Mouse (Mus musculus) mouse embryonic stem cell (cell line): ENCODE measurements around the gene Luc7l.
"Not testable (repeated sequence)": the region's sequence is repeated elsewhere in the genome, so short reads cannot be mapped to it uniquely, and the experiment has no call there.

ENCODE experiments used
- in situ Hi-C, 2 experiments: fragments of 300-500 bp; cut with MboI; formaldehyde crosslinking; loops; 1 replicate in 1 of 2; 3 replicates in 1 of 2; pipeline ENCODE4 v1.14.3; 2019 to 2020; ENCODE audit warnings: low sequenced_read_pairs in 2 of 2, low pct_unique_long_range_greater_than_20kb in 1 of 2, mixed read lengths in 1 of 2; ENCODE audit not compliant: unreplicated experiment in 1 of 2

Gene Luc7l

DNA sequence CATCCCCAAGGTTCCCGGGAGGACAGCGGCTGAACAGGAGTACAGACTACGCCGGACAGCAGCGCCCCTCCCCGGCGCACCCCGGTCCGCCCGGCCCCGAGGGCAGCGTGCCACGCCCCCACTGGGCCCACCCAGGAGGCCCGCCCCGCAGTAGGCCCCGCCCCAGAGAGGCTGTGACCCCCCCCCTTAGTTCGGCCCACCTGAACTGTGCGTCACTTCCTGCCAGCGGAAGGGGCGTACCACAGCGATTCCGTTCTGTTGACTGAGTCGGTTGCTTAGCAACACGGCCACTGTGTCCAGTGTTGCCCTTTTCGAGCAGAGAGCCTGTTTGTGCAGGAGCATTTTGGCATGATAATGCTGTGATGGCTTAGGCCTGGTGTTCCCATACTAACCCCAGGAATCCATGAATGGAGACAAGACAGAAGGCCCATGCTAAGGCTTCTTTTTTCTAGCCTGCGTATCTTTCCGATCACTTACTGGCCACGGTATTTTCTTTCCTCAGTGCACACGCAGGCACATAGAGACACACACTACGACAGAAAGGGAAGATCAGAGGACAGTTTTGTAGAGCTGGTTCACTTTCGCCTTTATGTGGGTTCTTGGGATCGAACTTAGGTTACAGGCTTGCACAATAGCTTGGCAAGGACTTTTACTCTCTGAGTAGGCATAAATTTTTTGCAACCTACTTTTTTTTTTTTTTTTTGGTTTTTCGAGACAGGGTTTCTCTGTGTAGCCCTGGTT, 8.4 kb upstream of the Luc7l start, which contains the start of gene Fam234a:
Fam234a (minus strand) TSS at position 142 of the 741 bp plus-strand sequence.
- in situ Hi-C loops: no loop called here

DNA sequence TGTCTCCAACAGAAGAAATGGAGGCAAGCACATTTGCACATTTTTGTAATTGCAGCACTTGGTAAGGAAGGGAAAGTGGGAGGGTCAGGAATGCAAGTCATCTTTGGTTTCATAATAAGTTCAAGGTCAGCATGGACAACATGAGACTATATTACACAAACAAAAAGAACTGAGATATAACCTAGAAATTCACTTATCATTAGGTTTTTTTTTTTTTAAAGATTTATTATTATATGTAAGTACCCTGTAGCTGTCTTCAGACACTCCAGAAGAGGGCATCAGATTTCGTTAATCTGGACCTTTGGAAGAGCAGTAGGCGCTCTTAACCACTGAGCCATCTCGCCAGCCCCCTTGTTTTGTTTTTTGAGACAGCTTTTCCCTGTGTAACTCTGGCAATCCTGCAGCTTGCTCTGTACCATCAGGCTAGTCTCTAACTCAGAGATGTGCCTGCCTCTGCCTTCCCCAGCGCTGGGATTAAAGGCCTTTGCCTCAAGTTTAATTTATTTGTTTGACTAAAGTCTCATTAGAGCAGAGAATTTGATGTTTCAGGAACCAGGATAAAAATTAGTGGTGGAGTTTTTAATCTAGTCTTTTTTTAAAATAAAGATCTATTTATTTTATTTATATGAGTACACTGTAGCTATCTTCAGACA, 684 bp upstream of the Luc7l start:
- in situ Hi-C loops: no loop called here

DNA sequence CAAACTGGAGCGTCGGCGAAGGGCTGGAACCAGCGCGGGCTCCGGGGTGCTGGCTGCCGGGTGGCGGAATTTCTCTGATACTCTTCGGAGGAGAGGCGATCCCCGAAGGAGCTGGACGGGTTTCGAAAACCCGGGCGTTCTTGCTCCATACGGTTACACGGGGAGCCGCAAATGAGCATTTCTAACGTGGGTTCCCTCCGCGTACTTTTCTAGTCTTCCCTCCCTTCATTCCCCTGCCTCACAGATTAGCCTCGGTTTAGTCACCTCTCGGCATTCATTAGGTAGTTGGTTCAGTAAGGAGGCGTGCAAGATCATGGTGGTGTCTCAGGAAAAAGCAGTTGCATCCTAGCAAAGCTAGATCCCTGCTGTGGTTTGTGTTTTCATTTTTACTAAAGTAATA, 703 bp downstream of the Luc7l start:
- in situ Hi-C loops: no loop called here

DNA sequence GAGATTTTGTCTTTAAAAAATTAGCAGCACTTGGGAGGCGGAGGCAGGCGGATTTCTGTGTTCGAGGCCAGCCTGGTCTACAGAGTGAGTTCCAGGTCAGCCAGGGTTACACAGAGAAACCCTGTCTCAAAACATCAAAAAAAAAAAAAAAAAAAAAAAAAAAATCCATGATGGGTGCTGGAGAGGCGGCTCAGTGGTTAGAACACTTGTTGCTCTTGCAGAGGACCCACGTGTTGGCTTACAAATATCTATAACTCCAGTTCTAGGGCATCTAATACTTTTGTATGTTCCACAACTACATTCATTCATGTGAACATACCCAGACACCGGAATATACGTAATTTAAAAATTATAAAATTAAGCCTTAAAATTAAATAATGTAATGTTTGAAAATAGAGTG, 2.6 kb downstream of the Luc7l start:
- in situ Hi-C loops: no loop called here

DNA sequence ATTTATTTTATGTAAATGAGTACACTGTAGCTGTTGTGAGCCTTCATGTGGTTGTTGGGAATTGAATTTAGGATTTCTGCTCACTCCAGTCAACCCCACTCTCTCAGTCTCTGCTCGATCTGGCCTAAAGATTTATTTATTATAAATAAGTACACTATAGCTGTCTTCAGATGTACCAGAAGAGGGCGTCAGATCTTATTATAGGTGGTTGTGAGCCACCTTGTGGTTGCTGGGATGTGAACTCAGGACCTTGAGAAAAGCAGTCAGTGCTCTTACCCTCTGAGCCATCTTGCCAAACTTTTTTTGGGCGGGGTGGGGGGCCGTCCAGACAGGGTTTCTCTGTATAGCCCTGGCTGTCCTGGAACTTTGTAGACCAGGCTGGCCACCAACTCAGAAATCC, 9.1 kb downstream of the Luc7l start:
- in situ Hi-C loops: no loop called here

DNA sequence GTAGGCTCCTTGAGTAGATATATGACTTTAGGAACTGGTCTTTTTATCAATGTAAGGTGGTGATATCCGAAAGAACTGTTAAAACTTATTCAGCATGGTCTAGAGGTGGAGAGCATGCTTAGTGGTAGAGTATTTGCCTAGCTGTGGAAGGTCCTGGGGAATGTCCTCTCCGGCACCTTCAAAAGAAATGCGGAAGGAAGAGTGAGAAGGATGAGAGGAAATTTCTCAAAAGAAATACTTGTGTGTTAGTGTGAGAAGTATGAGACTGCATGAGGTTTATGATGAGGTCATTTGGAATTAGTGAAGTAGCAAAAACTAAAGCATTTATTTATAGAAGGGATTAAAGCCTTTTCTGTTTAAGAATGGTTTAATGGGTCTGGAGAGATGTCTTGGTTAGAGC, 9.7 kb downstream of the Luc7l start:
- in situ Hi-C loops: no loop called here

DNA sequence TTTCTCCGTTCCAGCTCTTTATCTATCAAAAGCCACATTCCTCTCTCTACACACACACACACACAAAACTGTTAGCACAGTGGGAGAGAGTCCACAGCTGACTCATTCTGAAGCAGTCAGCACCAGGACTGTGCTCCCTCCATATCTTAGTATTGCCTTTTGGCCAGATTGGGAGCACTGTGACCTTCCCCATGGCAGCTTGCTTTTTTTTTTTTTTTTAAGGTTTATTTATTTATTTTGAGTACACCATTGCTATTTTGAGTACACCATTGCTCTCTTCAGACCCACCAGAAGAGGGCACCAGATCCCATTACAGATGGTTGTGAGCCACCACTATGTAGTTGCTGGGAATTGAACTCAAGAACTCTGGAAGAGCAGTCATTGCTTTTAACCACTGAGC, 16.2 kb downstream of the Luc7l start:
- in situ Hi-C loops: no loop called here

DNA sequence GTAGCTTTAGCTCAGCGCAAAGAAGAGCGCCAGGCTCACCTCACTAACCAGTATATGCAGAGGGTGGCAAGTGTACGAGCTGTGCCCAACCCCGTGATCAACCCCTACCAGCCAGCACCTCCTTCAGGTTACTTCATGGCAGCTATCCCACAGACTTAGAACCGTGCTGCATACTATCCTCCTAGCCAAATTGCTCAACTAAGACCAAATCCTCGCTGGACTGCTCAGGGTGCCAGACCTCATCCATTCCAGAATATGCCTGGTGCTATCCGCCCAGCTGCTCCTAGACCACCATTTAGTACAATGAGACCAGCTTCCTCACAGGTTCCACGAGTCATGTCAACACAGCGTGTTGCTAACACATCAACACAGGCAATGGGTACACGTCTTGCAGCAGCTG, 16.9 kb downstream of the Luc7l start:
- in situ Hi-C loops: not testable (repeated sequence)

DNA sequence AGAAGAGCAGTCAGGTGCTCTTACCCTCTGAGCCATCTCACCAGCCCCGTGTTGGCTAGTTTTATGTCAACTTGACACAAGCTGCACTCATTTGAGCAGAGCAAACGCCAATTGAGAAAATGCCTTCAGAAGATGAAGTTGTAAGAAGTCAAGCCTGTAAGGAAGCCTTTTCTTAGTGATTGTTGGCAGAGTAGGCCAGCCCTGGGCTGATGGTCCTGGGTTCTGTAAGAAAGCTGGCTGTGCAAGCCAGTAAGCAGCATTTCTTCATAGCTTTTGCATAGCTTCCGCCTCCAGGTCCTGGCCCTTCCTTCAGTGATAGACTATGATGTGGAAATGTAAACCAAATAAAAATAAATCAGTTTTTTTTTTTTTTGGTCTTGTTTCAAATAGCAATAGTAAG, 19.9 kb downstream of the Luc7l start:
- in situ Hi-C loops: no loop called here

DNA sequence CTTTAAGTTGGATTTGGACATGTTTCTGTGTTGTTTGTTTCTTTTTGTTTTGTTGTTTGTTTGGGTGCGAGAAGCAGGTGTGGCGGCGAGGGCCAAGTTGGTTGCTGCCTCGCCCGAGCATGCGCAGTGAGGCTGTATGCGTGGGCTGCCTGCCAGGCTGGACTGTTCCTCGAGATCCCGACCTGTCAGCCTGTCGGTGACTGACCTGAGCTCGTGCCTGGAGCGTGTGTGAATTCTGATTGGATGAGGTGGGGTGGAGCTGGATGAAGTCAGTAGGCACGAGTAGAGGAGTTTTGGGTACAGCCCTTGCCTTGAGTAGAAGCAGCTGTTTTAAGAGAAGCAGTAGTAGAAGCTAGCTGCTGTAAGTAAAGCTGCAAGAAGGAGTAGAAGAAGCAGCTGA, 23.2 kb downstream of the Luc7l start:
- in situ Hi-C loops: no loop called here

DNA sequence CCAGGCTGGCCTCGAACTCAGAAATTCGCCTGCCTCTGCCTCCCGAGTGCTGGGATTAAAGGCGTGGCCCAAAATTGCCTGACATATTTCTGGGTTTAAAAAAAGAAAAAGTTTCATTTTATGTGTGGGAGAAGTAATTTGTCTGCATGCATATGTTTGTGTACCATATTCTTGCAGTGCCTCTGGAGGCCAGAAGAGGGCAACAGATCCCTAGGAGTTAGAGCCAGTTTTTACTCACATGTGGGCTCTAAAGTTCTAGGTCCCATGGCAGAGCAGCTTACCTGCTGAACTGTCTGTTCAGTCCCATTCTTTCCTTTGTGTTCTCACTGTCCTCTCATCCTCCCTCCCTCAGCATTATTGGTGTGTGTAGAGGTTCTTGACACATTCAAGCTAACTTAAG, 24.0 kb downstream of the Luc7l start:
- in situ Hi-C loops: no loop called here

DNA sequence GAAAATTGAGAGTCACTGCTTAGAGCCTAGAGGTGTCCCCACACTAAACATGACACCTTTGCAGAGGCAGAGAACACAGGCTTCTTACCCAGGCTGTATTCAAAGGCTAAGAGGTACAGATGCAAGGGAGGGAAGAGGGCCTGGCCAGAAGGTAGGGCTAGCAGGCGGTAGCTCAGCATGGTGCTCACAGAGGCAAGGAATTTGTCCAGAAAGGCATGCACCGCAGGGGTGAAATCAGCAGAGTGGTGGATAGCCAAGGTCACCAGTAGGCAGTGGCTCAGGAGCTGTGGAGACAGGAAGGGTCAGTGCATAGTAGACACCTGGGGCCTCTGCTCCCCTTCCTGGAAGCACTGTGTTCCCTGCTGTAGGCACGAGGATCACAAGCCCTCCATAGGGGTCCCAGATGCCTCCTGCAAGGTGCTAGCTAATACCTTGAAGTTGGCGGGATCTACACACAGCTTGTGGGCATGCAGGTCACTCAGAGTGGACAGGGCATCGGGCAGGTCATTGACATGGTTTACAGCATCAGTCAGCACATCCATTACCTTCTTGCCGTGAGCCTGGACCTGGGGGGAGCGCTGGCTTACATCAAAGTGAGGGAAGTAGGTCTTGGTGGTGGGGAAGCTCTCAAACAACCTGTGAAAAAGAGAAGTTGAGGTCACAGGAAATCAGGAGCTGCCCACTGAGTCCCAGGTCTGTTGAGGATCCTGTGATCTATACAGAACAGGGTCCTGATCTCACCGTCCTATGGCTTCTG, 33.7 kb downstream of the Luc7l start:
- in situ Hi-C loops: no loop called here

DNA sequence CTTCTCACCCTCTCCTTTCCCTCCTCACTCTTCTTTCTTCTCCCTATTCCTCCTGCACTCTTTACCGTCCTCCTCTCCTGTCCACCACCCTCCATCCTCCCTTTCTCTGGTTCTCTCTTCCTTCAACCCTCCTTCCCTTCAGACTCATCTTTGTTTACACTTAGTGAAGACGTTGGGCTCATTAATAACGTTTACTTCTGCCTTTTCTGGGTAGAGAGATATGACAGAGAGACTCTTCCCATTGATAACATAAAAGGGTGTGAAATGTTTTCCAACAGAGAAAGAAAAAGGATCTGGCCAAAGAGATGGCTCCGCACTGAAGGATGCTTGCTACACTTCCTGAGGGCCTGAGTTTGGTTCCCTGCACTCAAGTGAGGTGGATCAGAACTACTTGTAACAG, 36.8 kb downstream of the Luc7l start:
- in situ Hi-C loops: no loop called here

DNA sequence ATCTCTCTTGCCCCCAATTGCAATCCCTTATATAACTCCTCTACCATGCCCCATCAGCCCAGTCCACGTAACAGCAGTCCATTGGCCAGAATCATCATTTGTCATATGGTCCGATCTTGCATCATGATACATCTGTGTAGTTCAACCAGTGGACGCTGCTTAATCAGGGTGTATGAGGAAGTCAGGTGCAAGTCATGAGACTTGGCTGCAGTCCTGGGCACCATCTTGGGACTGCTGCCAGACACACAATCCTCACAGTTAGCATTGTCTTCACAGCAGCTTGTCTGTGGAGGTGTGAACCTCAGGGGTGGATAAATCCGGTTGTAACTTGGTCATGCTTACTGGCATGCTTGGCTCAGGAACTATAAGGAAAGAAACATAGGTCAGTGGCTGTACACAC, 45.6 kb downstream of the Luc7l start:
- in situ Hi-C loops: not testable (repeated sequence)

DNA sequence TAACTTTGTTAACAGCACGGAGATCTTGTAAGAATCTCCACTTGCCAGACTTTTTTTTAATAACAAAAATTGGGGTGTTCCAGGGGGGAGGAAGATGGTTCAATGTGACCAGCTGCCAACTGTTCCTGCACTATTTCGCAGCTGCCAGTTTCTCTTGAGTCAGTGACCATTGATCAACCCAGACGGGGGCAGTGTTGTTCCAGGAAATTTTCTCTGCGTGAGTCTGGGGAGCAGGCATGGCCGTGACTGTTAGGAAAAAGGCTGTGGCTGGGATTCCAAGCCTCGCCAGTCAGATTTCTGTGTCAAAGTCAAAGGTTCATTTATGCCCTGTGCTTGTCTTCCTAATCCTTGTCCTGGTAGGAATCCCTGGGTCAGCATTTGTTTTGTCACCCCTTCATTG, 61.6 kb downstream of the Luc7l start:
- in situ Hi-C loops: loop anchor here in 1 of 2 experiments (10.0 kb wide), 1 partner anchor 131 kb away; no protein-coding TSS in a partner anchor

DNA sequence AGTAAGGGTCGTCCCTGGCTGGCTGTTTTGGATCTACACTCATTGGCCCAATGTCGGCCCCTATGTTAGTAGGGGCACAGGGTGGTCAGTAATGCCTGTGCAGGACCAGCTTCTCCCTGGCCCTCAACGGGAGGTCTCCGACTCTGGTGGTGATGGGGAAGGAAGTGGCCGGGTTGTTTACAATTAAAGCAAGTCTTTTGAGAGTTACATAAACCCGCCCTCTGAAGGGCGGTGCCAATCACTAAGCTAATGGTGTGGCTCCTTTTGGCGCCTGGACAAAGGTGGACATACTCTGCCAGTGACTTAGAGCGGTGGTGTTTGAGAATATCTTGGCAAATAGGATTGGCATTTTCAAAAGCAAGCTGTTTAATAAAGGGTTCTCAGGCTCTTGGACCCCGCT, 62.8 kb downstream of the Luc7l start:
- in situ Hi-C loops: loop anchor here in 1 of 2 experiments (10.0 kb wide), 1 partner anchor 129 kb away; no protein-coding TSS in a partner anchor

DNA sequence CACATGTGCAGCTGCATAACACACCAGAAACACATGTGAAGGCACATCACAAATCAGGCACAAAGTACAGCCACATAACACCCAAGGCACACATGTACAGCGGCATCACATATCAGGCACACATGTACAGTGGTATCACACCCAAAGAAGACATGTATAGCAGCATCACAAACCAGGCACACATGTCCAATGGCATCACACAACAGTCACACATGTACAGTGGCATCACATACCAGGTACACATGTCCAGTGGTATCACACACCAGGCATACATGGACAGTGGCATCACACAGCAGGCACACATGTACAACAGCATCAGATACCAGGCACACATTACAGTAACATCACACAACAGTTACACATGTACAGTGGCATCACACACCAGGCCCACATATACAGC, 65.7 kb downstream of the Luc7l start:
- in situ Hi-C loops: loop anchor here in 1 of 2 experiments (10.0 kb wide), 1 partner anchor 126 kb away; no protein-coding TSS in a partner anchor
